Mouse (Mus musculus): ENCODE measurements around the gene Rpl39. TPM values are rescaled to one million over a fixed set of nuclear protein-coding genes. Genes with fewer than 3 reads are reported as not detected.

Rpl39 gene
- total RNA-seq, 4 experiments from 2014 or later = 184 to 339 (median 269) TPM

- DNase-seq (ENCODE audit: low spot score in 2 of 2) = no peak
These were observed 16.4 kb downstream of the Rpl39 start for GRCm38 (mm10) chrX:37068766-37069165.

DNA sequence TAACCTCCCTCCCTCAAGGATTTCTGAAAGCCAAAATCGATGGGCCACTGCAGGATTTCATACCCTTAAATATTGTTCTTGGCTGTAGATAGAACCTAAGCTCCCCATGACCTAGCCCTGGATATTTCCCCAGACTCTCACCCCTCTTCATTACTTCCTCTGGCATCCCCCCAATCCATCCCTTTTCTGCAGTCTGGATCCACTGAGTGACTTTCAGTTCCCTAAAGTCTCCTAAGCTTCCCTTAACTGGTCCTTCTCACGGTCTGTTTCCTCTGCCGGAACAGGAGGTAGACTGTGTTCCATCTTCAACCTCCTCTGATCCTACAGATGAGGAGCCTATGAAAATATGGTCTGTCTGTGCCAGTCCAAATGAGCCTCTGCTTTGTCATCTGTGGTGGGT, 17.9 kb downstream of the Rpl39 start:
- DNase-seq (ENCODE audit: low spot score in 2 of 2) = no peak

- no peak for DNase-seq (ENCODE audit: low spot score in 2 of 2)
These were observed 21.3 kb downstream of the Rpl39 start for GRCm38 (mm10) chrX:37063902-37064301.

DNA sequence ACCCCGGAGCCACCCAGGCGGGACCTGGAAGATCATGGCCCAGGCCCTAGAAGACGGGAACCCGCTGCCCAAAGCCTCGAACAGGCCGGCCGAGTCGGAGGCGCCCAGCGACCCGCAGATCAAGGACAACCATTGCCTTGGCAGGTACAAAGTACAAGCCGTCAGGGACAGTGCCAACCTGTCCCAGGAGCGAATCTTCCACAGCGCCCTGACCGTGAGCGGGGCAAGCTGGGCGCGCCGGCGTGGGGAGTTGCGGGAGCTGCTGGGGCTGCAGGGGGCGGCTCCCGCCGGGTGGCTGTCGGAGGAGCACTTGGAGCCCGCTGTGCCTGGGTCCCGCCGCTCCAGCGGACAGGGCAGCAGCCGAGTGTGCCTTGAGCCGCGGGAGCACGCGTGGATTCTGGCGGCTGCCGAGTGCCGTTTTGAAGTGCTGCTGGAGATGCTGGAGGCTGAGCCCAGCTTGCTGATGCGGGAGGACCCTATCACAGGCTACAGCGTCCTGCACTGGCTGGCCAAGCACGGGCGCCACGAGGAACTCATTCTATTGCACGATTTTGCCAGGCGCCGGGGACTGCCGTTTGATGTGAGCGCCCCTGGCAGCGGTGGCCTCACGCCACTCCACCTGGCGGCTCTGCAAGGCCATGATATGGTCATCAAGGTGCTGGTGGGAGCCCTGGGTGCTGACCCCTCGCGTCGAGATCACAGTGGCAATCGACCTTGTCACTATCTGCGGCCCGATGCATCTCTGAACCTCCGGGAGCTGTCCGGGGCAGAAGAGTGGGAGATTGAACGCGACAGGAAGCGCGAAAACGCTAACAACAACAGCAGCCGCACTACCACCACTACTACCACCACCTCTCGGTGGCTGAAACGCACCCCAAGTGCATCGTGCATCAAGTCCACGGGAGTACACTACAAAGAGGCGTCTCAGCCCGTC, 36.0 kb downstream of the Rpl39 start:
- DNase-seq (ENCODE audit: low spot score in 2 of 2) = no peak

GRCm38 (mm10) chrX:37048066-37048889, 36.9 kb downstream of the Rpl39 start, which contains the start of gene Sowahd:
TSS of gene Sowahd (plus strand) at chrX:37048845.
- no peak for DNase-seq (ENCODE audit: low spot score in 2 of 2)

DNA sequence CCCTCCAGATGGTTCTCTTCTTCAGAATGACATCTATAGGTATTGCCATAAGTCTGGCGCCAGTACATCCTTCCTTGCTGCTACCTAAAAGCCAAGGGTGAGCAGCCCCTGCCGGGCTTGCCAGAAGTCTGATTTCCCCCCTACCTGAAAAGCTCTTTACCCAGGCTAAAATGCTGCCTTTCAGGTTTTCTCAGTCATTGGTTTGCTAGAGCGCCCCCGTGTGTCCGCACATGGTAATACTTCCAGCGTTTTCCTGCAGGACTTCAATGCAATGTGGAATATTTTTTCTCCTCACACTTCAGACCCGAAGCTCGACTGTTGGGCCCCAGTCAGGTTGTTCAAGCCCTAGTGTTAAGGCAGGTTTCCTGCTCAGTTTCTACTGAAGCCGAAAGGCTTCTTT, 42.5 kb downstream of the Rpl39 start:
- DNase-seq (ENCODE audit: low spot score in 2 of 2) = peak in 1 of 2 experiments; percentile 49

Other genes starting within 250 kb of the Rpl39 start
- 10 to 100 TPM; 45.6 to 57.6 (median 53.9) TPM for gene Ube2a, start 211.5 kb downstream of the Rpl39 start, total RNA-seq (2022)
- 10 to 100 TPM; 37.8 to 41.6 (median 41.1) TPM for gene C330007P06Rik, start 211.3 kb downstream of the Rpl39 start, total RNA-seq (2022)
- 10 to 100 TPM; 28.7 to 37.9 (median 32.9) TPM for gene Nkrf, start 182.5 kb downstream of the Rpl39 start, total RNA-seq (2022)
- 10 to 100 TPM; 45.3 to 51.8 (median 48.0) TPM for gene Sept6, start 93.6 kb downstream of the Rpl39 start, total RNA-seq (2022)
- gene Sowahd, start 36.6 kb downstream of the Rpl39 start, total RNA-seq (2022) = not detected
- gene Upf3b, start 24.9 kb upstream of the Rpl39 start, total RNA-seq (2022) = 10 to 100 TPM; 17.3 to 23.3 (median 21.3) TPM
- 10 to 100 TPM; 12.9 to 19.4 (median 14.3) TPM for gene Nkap, start 41.4 kb upstream of the Rpl39 start, total RNA-seq (2022)
- gene Akap14, start 83.4 kb upstream of the Rpl39 start, total RNA-seq (2022) = under 1 TPM in 2 of 4 experiments, not detected in 2; 0.23 to 0.34 TPM
- gene Ndufa1, start 105.8 kb upstream of the Rpl39 start, total RNA-seq (2022) = 100 to 1,000 TPM; 161 to 234 (median 206) TPM
- 10 to 100 TPM in 1 of 4 experiments, 1 to 10 TPM in 3; 7.1 to 10.1 (median 7.9) TPM for gene Rnf113a1, start 105.8 kb upstream of the Rpl39 start, total RNA-seq (2022)
- gene Gm9, start 125.6 kb upstream of the Rpl39 start, total RNA-seq (2022) = not detected
- not detected for gene Rhox1, start 136.9 kb upstream of the Rpl39 start, total RNA-seq (2022)
- gene Rhox2a, start 159.6 kb upstream of the Rpl39 start, total RNA-seq (2022) = not detected
- gene Rhox3a, start 164.5 kb upstream of the Rpl39 start, total RNA-seq (2022) = not detected
- gene Rhox4a, start 179.9 kb upstream of the Rpl39 start, total RNA-seq (2022) = not detected